Mouse (Mus musculus) heart, embryonic 11.5 days (tissue): ENCODE measurements around the gene Azi2. TPM values are rescaled to one million over a fixed set of nuclear protein-coding genes. Genes with fewer than 3 reads are reported as not detected.

ENCODE experiments used
- ATAC-seq: fragments of 200-750 bp; cut with Nextera tagmentation; replicated peaks from 2 replicates; pipeline ENCODE4 v1.8.0; 2017; ENCODE audit warnings: moderate library complexity; ENCODE audit not compliant: insufficient number of reproducible peaks, low FRiP score, low TSS enrichment
- H3K27ac ChIP-seq: fragments of 300-500 bp; sonication (generic); 2 replicates; pipeline ENCODE4 v1.5.1; 2014; ENCODE audit warnings: mild to moderate bottlenecking, low read depth, low read length
- H3K27me3 ChIP-seq: fragments of 300-500 bp; sonication (generic); 2 replicates; pipeline ENCODE4 v1.6.1; 2014; ENCODE audit warnings: mild to moderate bottlenecking, low read length, mixed read lengths; ENCODE audit not compliant: control insufficient read depth, insufficient read depth
- H3K36me3 ChIP-seq: fragments of 300-500 bp; sonication (generic); 2 replicates; pipeline ENCODE4 v1.6.1; 2014; ENCODE audit warnings: mild to moderate bottlenecking, low read length, moderate library complexity, mixed read lengths; ENCODE audit not compliant: control insufficient read depth, insufficient read depth
- H3K4me1 ChIP-seq: fragments of 300-500 bp; sonication (generic); 2 replicates; pipeline ENCODE4 v1.6.1; 2014; ENCODE audit warnings: low read length; ENCODE audit not compliant: control insufficient read depth, insufficient read depth
- H3K4me2 ChIP-seq: fragments of 300-500 bp; sonication (generic); 2 replicates; pipeline ENCODE4 v1.6.1; 2014; ENCODE audit warnings: mild to moderate bottlenecking, moderate library complexity
- H3K4me3 ChIP-seq: fragments of 300-500 bp; sonication (generic); 2 replicates; pipeline ENCODE4 v1.5.1; 2014; ENCODE audit warnings: low read depth, low read length
- H3K9ac ChIP-seq: fragments of 300-500 bp; sonication (generic); 2 replicates; pipeline ENCODE4 v1.6.1; 2014; ENCODE audit warnings: mild to moderate bottlenecking, low read depth, low read length, moderate library complexity
- H3K9me3 ChIP-seq: fragments of 300-500 bp; sonication (generic); replicated peaks from 2 replicates; pipeline ENCODE4 v1.6.1; 2016; ENCODE audit warnings: low read length; ENCODE audit not compliant: control insufficient read depth
- WGBS: fragments of 180-500 bp; shearing (Covaris S2); extraction: QIAGEN DNeasy Blood & Tissue Kit; methylation state at CpG from one replicate; pipeline ENCODE4 v1.1.7; 2014; ENCODE audit not compliant: insufficient replicate concordance; 5-methylcytosine and 5-hydroxymethylcytosine counted together
- microRNA-seq: library from miRNA; unstranded; fragments of <30 nt; microRNA quantifications from one replicate; pipeline ENCODE4, GENCODE M21; 2016; ENCODE audit warnings: borderline number of aligned reads
- polyA plus RNA-seq: library from polyadenylated mRNA; unstranded; fragments of >200 nt; fragmentation: Nextera tagmentation; extraction: Ambion mirVana; gene quantifications from 2 replicates; pipeline ENCODE4 v1.2.1, GENCODE M21; 2014

Azi2 gene
- polyA plus RNA-seq, 1 experiment from 2014 or later, result 68.6 TPM

DNA sequence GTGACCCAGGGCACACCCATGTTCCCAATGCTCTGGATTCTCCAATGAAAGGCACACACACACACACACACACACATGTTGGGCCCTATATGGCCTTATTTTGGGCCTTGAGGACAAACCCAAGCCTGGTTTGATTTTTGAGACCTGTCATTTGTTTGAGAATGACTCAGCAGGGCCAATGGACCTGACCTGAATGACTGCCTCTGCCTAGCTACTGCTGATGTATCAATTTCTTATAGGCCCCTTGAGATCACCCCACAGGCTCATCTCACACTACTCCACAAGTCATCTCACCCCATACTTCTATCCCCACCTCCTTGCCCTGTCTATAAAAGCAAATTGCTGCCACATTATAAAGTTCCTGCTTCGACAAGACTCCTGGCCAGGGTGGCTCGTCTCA is 61.5 kb downstream of the Azi2 start:
- no peaks in the 10 kb centered on the region for H3K4me1 ChIP-seq
- H3K27me3 ChIP-seq, result no peaks in the 10 kb centered on the region
- H3K9me3 ChIP-seq, result no peaks in the 10 kb centered on the region
- H3K36me3 ChIP-seq, result no peaks in the 10 kb centered on the region
- 85% methylated on average over 2 of the region's 2 CpGs for WGBS
- H3K27ac ChIP-seq, result no peak overlapping the region
- no peak overlapping the region for H3K4me2 ChIP-seq
- no peak for ATAC-seq
- H3K9ac ChIP-seq, result no peak overlapping the region
- no peak overlapping the region for H3K4me3 ChIP-seq

DNA sequence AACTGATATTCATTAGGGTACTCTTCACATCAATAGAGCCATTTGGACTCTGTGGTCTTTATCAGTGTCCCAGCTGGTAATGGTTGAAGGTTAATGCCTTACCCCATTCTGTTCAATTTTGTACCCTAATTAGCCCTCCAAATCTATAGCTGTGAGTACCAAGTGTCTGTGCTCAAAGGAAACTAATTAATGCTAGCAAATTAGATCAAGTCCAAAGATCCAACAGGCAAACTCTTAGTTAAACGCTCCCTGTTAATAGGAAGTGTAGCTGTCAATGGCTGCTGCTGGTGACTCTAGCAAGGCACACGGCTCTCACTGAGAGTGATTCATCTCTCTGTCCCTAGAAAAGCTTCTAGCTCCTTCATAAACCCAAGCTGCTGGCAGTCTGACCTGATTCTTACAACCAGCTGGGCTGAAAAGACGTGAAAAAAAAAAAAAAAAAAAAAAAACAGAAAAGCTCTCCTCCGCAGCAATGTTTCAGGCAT is 68.3 kb downstream of the Azi2 start:
- Histone ChIP-seq H3K9ac (no peak overlapping the region), H3K36me3 (no peaks in the 10 kb centered on the region), H3K4me3 (no peak overlapping the region), H3K4me2 (no peak overlapping the region), H3K9me3 (no peaks in the 10 kb centered on the region), H3K4me1 (no peaks in the 10 kb centered on the region), H3K27me3 (no peaks in the 10 kb centered on the region), H3K27ac (no peak overlapping the region)
- WGBS, result 61% methylated on average over 4 of the region's 4 CpGs
- ATAC-seq, result no peak

DNA sequence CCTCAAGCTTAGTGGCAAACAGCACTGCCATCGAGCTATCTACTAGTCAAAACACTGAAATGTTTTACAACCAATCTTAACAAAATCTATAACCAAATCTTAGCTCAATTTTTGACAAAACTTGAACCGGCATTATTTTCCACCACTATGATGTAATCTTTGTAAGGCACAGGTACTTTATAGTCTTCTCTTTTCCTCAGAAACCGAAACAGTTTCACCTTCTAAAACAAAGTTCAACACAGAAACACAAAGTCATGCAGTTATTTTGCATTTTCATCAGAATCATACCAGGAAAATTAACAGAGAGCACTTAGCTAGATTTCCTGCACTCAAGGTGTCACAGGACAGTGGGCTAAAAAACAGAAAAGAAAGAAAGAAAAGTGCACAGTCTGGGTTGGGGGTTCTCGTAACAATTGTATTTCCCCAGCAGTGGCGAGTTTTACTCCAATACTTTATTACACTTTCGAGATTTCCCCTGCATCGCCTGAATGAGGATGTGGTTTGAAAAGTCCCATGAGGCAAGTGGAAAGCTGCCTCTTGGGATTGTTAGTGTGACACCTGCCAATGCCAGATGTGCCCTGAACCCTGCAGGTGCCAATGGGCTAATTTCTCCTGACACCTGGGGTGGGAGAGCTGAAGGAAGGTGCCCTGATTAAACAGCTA is 69.5 kb downstream of the Azi2 start:
- H3K9me3 ChIP-seq, result no peaks in the 10 kb centered on the region
- H3K36me3 ChIP-seq, result no peaks in the 10 kb centered on the region
- no peak for ATAC-seq
- WGBS, result 81% methylated on average over 7 of the region's 7 CpGs
- H3K9ac ChIP-seq, result no peak overlapping the region
- H3K4me2 ChIP-seq, result no peak overlapping the region
- H3K4me1 ChIP-seq, result no peaks in the 10 kb centered on the region
- no peak overlapping the region for H3K27ac ChIP-seq
- H3K4me3 ChIP-seq, result no peak overlapping the region
- H3K27me3 ChIP-seq, result no peaks in the 10 kb centered on the region

DNA sequence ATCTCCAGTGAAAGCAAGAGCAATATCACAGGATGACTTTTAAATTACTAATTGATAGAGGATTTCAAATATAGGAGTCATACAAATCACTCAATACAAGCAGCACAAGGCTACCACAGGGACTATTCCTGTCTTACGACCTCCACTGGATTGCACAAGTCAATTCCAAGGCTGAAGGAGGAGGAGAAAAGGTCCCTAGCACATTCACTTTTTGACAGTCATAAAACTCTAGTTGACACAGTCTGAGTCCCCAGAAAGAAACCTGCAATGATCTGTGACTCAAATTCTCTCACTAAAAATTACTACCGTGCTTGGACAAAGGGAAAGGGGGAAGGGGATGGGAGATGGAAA is 70.0 kb downstream of the Azi2 start:
- Histone ChIP-seq H3K9ac (no peak overlapping the region), H3K4me1 (no peaks in the 10 kb centered on the region), H3K4me3 (no peak overlapping the region), H3K27ac (no peak overlapping the region), H3K9me3 (no peaks in the 10 kb centered on the region), H3K4me2 (no peak overlapping the region), H3K36me3 (no peaks in the 10 kb centered on the region), H3K27me3 (no peaks in the 10 kb centered on the region)
- no peak for ATAC-seq
- WGBS, result 86% methylated on average over 2 of the region's 2 CpGs

Small RNAs within 50 kb of the gene (microRNA-seq; reads per million reads assigned to microRNA genes)
- gene Gm22008, result not detected

Other genes with a start within 250 kb of the Azi2 start
- gene Cmc1, start 109.7 kb downstream of the Azi2 start, polyA plus RNA-seq, result 39.3 and 41.2 TPM in 2 replicates